Mouse (Mus musculus) B cell, adult 2 months (primary cell): ENCODE results near the gene Ankrd6.
"Not testable (repeated sequence)": the region's sequence is repeated elsewhere in the genome, so short reads cannot be mapped to it uniquely, and the experiment has no call there.

Experiments
- DNase-seq, 2 experiments: peaks; one replicate each; pipeline ENCODE4 v3.0.0; 2022

Ankrd6 gene

DNA sequence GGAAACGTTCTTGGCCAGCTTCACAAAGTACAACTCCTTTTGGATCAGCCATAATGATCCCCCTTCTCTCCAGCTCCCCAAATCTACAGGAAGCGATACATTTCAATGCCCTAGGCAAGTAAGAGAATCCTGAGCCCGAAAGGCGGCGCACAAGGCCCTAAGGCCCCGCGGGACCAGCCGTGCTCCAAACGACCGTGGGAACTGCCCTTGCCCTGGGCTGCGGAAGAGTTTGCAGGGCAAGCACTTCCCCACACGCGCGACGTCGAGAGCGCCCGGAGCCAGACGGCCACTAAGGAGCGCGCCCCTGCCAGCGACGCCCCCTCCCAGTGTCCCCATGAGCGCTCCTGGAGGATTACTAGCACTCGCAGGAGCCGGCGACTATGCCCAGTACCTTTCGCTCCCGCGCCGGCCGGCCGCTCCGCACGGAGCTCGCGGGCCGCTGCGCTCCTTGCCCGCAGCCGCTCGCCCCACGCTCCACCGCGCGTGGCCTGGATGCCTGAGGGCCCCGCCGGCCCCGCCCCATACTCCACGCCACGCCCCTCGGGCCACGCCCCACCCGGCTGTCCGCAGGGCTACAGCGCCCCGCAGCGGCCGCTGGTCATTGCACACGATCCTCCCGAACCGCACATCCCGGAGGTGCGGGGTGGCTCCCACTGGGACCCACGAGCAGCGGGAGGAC, at the start of gene Ankrd6:
Gene Ankrd6, minus strand, starts transcription at position 486 of the 679 bp plus-strand sequence.
- DNase-seq, result peak; percentile 80 to 82

DNA sequence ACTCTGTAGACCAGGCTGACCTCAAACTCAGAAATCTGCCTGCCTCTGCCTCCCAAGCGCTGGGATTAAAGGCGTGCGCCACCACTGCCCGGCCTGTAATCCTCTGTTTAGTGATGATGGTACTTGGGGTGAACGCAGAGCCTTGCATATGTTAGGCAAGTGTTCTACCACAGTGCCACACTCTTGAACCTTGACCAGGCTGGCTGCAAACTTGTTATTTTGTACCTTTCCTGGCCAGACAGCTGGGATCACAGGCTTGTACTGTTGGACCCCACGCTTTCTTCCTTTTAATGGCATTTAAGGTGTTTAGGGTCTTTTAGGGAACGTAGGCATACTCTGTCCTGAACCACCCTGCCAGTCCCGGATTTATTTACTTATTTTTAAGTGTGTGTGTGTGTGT, 48.4 kb upstream of the Ankrd6 start:
- DNase-seq, result no peak

DNA sequence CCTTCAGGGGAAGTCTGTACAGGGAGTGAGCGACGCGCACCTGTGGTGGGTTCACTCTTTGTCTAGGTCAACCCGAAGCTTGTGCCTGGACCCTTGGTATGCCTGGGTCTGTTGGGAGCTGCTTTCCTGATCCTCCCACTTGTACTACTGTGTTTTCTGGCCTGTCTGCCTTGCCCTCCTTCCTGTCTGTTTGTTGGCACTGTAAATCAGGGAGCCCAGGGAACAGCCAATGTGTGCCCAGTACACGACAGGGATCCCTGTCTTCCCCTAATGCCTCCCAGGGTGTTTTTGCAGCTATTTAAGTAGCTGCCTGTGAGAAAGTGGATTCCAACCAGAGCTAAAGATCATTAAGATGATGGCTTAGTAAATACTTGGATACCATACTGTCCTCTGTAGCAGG, 46.9 kb upstream of the Ankrd6 start:
- no peak for DNase-seq

DNA sequence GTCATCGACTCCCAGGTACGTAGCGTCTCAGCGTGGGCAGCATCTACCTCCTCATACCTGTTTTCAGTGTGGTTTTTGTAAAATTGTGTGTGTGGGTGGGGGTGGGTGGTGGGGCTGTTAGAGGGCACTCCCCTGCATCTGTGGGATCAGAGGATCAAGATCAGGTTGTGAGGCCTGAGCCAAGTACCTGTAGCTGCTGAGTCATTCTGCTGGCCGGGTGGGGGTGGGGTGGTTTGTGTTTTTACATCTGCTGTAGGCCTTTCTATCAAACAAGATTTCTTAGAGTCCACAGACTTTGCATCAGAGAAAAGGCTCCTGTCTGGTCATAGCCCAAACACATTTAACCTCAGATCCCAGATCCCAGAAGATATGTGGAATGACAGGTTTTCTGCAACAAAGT, 45.4 kb upstream of the Ankrd6 start:
- DNase-seq, result no peak

DNA sequence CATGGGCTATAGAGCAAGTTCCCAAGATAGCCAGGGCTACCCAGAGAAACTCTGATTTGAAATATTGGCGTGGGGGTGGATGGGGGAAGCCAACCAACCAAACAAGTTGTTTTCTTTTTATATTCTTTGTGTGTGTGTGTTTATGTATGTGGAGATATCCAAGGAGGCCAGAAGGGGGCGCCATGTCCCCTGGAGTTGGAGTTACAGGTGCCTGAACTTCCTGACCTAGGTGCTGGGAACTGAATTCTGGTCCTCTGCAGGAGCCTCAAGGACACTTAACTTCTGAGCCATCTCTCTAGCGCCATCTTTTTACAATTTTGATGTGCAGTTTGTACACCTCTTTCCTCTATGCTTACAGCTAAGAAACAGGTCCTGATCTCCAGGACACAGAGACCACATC, 43.5 kb upstream of the Ankrd6 start:
- peak in 1 of 2 experiments; percentile 12 for DNase-seq

DNA sequence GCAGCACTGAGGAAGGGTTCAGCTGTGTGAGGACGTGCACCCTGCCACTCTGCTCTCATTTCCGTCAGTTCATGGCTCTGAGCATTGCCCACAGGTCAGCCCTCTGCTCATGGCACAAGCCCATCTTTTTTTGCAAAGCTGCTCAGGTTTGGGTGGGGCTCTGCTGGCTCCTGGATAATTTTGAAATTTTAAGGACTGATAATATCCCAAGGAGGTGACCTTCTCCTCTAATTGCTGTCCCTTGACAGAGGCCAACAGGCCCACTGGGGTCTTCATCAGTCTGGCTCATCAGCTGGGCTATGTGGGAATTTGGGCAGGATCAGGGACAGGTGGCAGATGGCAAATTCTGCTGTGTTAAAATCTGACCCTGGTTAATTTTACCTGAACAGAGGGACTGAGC, 38.7 kb upstream of the Ankrd6 start:
- DNase-seq, result no peak

DNA sequence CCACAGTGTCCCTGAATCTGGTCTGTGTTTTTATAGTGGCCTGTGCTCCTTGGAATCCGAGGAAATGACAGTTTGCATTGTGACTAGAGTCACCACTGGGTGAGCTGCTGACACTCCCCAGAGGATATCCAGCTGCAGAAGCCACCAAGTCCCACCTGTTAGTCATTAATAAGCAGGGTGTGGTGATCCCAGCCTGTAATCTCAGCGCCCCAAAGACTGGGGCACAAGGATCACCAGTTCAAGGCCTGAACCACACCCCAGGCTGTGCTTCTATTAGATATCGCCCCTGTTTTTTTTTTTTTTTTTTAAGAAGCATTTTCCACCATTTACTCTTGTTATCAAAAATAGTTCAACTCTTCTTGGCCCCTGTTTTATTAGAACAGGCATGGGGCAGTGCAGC, 36.4 kb upstream of the Ankrd6 start:
- no peak for DNase-seq

DNA sequence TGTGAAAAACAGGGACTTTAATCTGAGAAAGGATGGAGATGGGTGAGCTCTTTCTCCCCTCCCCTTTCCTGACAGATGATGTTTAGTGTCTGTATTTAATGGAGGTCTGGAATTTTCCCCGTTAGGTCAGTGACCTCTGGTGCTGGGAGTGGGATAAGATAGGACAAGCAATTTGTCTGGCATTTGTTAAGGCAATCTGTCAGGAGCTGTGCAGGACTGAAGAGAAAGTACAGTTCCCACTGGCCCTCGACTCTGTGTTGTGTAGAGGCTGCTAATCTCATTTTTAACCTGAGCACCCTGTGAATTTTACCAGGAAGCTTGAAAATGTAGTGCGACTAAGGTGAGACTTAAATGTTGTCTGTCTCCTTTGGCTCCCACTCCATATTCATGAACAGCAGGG, 35.0 kb upstream of the Ankrd6 start:
- DNase-seq, result no peak

DNA sequence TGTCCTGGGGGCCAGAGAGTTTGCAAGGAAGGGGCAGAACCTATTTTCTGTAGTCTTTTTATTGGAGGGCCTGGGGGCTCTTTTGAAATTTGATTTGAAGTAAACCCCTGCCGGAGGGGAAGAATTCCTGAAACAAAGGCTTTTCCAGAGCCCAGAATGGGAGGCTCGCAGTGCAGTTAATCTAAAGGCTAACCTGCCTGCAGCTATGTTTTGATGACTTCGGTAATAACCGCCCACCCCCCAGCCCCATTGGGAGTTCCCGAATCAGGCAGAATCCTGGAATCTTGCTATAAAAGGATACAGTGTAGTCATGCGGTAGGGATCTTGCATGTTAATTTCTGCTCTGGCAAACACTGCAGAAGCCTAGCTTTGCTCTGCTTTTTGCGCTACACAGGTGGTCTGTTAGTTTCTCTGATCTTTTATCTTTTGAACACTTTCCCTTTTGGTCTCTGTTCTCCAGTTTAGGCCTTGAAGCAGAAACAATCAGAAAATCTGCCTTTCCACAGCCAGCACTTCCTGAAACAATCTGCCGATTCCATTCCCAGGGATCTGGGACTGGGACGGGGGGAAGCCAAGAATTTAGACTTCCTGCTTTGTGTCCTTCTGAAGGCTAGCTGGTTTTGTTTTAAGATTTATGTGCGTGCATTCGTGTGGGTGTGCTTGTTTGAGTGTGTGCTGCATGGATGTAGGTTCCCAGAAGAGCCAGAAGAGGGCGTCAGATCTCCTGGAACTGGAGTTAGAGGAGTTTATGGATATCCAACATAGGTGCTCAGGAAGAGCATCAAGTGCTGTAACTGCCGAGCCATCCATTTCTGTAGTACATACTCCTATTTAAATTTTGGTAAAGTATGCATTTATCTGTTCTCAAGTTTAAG, 34.4 kb upstream of the Ankrd6 start:
- DNase-seq, result peak in 1 of 2 experiments; percentile 16

DNA sequence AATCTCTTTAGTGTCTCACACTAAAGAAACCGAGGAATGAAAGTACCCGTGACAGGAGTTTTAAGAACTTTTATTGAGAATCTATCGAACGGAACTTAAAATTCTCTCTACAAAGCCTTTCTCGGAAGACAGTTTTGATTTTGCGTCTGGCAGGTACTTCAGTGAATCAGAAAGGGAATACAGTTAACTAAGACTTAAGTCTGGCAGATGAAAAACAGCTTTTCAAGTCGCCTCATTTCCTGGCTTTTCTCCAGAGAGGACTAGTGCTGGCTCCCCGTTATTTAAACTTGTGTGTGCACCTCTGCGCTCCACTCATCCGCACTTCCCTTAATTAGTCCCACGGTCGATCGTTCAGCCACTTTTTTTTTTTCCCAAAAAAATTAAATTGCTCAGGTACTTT, 33.6 kb upstream of the Ankrd6 start:
- no peak for DNase-seq

DNA sequence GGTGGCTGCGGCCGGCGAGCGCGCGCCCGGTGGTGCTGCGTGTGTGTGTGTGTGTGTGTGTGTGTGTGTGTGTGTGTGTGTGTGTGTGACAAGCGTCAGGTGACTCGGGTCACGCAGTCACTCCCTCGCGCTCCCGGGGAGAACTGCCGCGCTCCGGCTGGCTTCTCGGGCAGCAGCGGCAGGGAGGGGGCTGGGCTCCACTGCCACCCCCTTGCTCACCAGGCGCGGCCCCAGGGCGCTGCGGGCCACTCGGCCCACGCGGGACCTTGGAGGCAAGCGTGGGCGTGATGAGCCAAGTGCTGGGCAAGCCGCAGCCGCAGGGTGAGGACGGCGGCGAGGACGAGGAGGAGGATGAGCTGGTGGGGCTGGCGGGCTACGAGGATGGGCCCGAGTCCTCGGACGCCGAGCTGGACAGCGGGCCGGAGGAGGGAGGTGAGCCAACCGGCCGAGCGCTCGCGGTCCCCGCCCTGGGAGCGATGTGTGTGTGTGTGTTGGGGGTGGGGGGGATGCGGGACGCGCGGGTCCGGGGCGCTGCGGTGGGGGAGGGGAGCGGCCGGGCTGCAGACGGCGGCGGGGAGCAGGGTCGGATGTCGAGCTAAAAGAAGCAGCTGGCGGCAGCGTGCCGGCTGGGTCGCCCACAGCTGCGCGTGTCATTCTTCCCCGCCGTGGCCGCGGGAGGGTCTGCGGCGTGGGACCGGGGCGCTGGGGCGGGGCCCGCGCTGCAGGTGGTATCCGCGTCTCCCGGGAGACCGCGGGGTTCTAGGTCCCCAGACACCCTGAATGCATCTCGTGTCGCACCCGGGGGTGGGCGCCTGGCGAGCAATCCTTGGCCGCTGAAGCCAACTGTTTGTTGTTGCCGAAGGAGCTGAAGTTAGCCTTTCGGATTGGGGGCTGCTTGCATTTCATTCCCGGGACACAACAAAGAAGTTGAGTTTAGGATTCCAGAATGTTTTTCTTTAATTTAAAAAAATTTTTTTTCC, 32.8 kb upstream of the Ankrd6 start:
- DNase-seq, result peak; percentile 74 to 78

DNA sequence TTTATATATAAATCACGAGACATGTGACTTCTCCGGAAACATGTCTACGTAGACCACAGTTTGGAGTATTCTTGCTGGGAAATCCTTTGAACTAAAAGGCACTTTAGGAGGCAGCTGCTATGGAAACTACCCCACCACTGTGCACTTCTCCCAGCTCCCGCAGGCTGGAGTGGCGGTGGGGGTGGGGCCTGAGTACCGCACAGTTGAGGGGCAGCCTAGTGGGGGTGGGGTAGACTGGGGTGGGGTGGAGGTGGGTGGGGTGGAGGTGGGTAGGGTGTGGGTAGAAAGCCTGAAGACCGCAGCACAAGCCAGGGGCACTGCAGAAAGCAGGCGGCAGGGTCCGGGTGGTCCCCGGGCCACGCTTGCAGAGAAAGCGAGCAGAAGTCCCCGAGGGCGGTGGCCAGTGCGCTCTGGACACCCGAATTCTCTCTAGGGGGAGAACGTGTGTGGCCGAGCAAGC, 32.1 kb upstream of the Ankrd6 start, which contains the start of gene Rragd:
Gene Rragd, plus strand, starts transcription at position 322 of the 460 bp plus-strand sequence.
- peak in 1 of 2 experiments; percentile 47 for DNase-seq

DNA sequence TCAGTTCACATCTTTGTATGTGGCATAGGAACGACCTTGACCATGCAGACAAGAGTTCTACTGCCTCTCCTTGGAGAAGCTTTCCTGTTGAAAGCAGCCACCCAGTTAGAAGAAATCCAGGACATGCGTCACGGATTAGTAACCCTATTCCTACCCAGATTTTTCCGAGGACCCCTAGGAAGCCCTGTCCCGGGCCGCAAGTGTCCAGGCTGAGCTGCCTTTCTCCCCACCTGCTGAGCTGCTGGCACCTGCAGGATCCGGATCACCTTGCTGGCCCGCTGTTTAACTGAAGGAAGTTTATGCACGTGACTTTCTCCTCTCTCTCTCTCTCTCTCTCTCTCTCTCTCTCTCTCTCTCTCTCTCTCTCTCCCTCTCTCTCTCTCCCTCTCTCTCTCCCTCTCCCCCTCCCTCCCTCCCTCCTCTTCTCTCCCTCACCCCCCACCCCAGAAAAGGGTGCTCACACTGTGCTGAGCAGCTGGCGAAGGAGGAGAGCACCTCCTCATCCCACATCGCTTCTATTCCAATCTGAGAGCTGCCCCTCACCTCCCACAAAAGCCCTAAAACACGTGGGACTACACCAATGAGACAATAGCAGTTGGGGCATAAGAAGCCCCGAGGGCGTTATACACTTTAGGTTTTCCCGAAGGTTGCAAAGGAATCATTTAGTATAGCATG, 31.5 kb upstream of the Ankrd6 start:
- peak; percentile 13 to 14 for DNase-seq

DNA sequence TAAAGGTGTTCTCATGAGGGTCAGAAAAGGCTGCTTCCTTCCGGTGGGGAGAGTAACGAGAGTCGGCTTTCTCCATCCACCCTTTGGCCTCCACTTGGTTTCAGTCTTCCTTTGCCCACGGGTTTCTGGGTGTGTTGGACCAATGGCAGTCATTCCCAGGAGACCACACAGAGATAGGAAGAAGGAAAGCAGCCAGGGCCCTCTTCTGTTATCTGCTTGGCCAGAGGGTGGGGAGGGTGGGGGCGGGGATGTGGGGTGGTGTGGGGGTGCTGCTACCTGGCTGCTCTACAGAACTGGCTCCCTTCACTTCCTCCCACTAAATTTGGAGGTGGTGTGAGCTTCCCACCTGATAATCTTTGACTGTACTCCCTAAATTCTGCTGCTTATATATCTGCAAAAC, 31.0 kb upstream of the Ankrd6 start:
- DNase-seq, result peak; percentile 7 to 9

DNA sequence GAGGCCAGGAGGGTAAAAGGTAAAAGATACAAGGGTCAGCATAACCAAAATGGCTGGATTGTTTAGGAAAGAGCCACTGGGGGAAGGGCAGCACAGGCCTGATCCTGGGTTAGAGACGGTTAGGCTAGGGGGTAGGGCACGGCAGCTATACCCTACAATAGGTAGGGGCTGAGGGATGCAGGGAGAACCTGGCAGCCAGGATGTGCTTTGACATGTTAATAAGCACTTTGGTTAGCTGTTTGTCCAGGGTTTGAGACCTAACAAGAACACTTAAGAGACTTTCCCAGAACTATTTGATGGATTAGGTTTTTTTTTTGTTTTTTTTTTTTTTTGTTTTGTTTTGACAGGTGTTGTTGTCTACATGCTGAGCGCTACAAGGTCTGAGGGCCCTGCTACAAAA, 29.4 kb upstream of the Ankrd6 start:
- no peak for DNase-seq

DNA sequence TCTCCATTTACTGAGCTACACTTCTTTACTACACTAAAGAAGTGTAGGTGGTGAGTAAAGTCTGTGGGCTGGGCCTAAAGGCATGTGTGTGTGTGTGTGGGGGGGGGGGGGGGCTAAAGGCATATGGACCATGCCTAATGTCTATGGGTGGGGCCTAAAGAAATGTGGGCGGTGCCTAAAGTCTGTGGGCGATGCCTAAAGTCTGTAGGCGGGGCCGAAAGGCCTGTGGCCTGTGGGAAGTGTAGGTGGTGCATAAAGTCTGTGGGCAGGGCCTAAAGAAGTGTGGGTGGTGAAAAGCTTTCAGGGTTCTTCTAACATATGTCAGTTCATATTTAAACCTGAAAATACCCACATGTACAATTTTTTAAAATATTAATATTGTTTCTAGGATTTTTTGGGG, 26.7 kb upstream of the Ankrd6 start:
- no peak for DNase-seq

DNA sequence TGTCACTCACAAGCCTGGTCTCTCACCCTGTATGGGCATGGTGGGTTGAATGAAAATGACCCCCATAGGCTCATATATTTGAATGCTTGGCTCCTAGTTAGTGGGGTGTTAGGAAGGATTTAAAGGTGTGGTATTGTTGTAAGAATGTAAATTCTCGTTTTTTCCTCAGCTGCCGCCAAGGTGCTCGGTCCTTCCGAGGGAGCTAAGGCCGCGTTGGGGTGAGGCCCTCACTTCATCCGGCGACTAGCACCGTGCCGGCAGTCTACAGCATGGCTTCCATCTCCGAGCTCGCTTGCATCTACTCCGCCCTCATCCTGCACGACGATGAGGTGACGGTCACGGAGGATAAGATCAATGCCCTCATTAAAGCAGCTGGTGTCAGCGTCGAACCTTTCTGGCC, 14.0 kb upstream of the Ankrd6 start:
- DNase-seq, result not testable (repeated sequence)

DNA sequence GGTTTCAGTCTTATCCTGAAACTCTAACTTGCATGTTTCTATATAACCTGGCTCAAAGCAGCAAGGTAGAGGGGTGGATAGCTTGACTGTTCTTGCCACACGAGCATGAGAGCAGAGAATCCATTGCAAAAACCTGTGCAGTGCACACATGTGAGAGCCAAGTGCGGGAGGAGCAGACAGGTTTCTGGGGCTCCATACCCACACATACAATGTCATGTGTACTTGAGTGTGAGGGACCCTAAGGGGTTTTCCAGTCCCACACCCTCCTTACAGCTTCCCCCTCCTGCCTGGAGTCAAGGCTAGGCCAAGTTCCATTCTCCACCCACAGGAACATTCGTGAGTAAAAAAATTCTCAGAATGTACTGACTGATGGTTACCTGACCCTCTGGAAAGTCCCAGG, 10.8 kb upstream of the Ankrd6 start:
- no peak for DNase-seq

DNA sequence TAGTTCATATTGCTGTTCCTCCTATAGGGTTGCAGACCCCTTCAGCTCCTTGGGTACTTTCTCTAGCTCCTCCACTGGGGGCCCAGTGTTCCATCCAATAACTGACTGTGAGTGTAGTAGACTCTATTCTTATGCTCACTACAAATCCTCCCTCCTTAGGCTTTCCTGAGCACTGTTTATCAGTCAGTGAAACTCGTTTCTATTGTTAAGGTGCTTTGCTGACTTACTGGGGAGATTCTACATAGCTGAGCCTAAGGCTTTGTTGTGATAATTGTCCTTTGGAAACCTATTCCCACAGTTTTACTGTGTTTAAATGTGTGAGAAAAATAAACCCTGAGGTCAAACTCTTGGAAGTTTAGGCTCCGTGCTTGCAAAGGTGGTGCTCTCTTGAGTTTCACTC, 5.8 kb upstream of the Ankrd6 start:
- DNase-seq, result no peak

DNA sequence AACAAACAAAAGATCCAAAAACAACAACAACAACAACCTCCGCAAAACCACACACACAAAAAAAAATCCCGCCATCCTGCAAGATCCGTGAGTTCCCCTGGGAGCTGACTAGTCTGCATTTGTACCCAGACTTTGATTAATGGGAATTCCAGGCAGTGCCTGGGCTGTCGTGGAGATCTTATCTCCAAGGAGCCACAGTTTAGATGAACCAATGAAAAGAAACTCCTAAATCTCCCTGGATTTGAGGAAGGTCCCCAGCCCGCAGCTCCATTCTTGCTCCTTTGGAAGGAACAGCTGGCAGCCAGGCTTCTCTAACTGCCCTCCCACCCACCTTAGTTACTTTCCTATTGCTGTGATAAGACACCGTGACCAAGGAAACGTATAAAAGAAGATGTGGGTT, 2.0 kb upstream of the Ankrd6 start:
- no peak for DNase-seq

DNA sequence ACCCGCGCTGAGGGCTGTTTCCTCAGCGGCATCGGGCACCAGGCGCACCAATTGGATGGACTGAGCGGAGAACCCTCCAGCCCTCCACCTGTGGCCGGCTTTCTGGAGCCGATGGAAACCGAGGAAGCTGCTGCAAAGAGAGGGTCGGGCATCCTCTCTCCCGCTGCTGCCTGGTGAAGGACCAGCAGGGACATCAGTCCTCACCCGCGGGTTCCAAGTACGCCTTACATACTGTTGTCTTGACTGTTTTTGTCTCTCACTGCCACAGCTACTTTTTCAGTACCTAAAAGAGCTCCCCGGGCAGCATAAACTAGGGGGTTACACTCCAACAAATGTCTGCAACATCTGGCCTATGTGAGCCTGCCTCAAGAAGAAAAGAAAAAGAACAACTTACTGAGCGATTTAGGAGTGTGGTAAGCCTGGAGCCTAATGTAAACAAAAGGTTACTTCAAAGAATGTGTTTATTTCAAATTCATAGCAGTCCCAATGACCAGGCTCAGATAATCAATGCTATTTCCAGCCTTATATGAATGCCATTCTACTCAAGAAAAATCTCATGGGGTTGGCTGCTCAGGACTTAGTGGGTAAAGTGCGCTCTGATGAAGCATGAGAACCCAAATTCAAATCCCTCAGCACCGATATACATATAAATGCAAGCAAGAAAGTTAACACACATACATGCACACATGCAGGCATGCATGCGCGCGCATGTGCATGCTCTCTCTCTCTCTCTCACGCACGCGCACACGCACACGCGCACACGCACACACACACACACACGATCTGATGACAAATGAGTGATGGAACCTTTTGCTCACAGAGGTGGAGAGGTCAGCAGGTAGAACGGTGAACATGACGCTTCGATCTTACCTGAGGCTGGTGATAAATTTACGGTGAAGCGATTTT, 647 bp upstream of the Ankrd6 start:
- DNase-seq, result peak; percentile 13
